Mouse (Mus musculus) megakaryocyte, embryonic 14.5 days (primary cell): ENCODE measurements around the gene Wnt4. TPM values are rescaled to one million over a fixed set of nuclear protein-coding genes. Genes with fewer than 3 reads are reported as not detected.

Experiments used
- H3K27me3 ChIP-seq: replicated peaks from 2 replicates; pipeline ENCODE3; 2012; ENCODE audit warnings: inconsistent platforms
- H3K36me3 ChIP-seq: replicated peaks from 2 replicates; pipeline ENCODE3; 2012; ENCODE audit warnings: low read length, inconsistent platforms, mixed read lengths
- H3K4me1 ChIP-seq: 2 replicates; pipeline ENCODE4 v1.6.1; 2012; ENCODE audit warnings: inconsistent platforms
- H3K4me3 ChIP-seq: replicated peaks from 2 replicates; pipeline ENCODE3; 2012; ENCODE audit warnings: moderate library complexity, mild to moderate bottlenecking, inconsistent platforms
- H3K9me3 ChIP-seq: 2 replicates; pipeline ENCODE4 v1.6.1; 2012; ENCODE audit warnings: inconsistent platforms
- FLI1 ChIP-seq: IDR thresholded peaks from 2 replicates; pipeline ENCODE4 v1.6.1; 2012; ENCODE audit warnings: low read length, inconsistent platforms, mixed read lengths
- GATA1 ChIP-seq: IDR thresholded peaks from 3 replicates; pipeline ENCODE4 v1.6.1; 2012; ENCODE audit warnings: mixed read lengths, low read length, inconsistent platforms, borderline replicate concordance
- polyA plus RNA-seq: library from polyadenylated mRNA; stranded (reverse); fragments of >175 nt; gene quantifications from 2 replicates; pipeline ENCODE4 v1.2.3, GENCODE M21; 2012; ENCODE audit warnings: low replicate concordance; ENCODE audit not compliant: insufficient read depth

The Wnt4 gene
- polyA plus RNA-seq, 1 experiment = not detected

GRCm38 (mm10) chr4:137254206-137254976, 22.9 kb upstream of the Wnt4 start:
- H3K9me3 ChIP-seq = peaks cover 55% of the 10 kb centered on the region
- TF ChIP-seq FLI1 = no peak
- no peak for TF ChIP-seq GATA1
- no peak overlapping the region for H3K4me3 ChIP-seq
- H3K36me3 ChIP-seq = no peaks in the 10 kb centered on the region
- H3K4me1 ChIP-seq = no peaks in the 10 kb centered on the region
- H3K27me3 ChIP-seq = peaks cover 62% of the 10 kb centered on the region

GRCm38 (mm10) chr4:137255568-137255967, 21.7 kb upstream of the Wnt4 start:
- peaks cover 61% of the 10 kb centered on the region for H3K9me3 ChIP-seq
- H3K36me3 ChIP-seq = no peaks in the 10 kb centered on the region
- H3K4me3 ChIP-seq = no peak overlapping the region
- no peak for TF ChIP-seq FLI1
- no peak for TF ChIP-seq GATA1
- H3K4me1 ChIP-seq = no peaks in the 10 kb centered on the region
- H3K27me3 ChIP-seq = peaks cover 58% of the 10 kb centered on the region

GRCm38 (mm10) chr4:137261826-137262225, 15.5 kb upstream of the Wnt4 start:
- Histone ChIP-seq H3K4me3 (no peak overlapping the region), H3K27me3 (peaks cover 63% of the 10 kb centered on the region), H3K36me3 (no peaks in the 10 kb centered on the region), H3K4me1 (no peaks in the 10 kb centered on the region; the same call in 1 of the 2 replicates), H3K9me3 (peaks cover 17% of the 10 kb centered on the region; the same call in 1 of the 2 replicates)
- no peak for TF ChIP-seq GATA1
- TF ChIP-seq FLI1 = no peak

GRCm38 (mm10) chr4:137264066-137264465, 13.2 kb upstream of the Wnt4 start:
- H3K4me3 ChIP-seq = no peak overlapping the region
- no peaks in the 10 kb centered on the region for H3K36me3 ChIP-seq
- TF ChIP-seq GATA1 = no peak
- TF ChIP-seq FLI1 = no peak
- H3K27me3 ChIP-seq = peaks cover 74% of the 10 kb centered on the region
- peaks cover 6% of the 10 kb centered on the region; the same call in 1 of the 2 replicates for H3K9me3 ChIP-seq
- no peaks in the 10 kb centered on the region; the same call in 1 of the 2 replicates for H3K4me1 ChIP-seq

- H3K36me3 ChIP-seq = no peaks in the 10 kb centered on the region
- 0 out of 2 replicates have a peak, but pooled peaks cover under 1% of the 10 kb centered on the region for H3K9me3 ChIP-seq
- TF ChIP-seq GATA1 (no peak), FLI1 (no peak)
- no peaks in the 10 kb centered on the region; the same call in 1 of the 2 replicates for H3K4me1 ChIP-seq
- H3K4me3 ChIP-seq = no peak overlapping the region
- peaks cover 77% of the 10 kb centered on the region for H3K27me3 ChIP-seq
Observed at GRCm38 (mm10) chr4:137265116-137265515, 12.2 kb upstream of the Wnt4 start.

GRCm38 (mm10) chr4:137268541-137268940, 8.7 kb upstream of the Wnt4 start:
- Histone ChIP-seq H3K9me3 (no peaks in the 10 kb centered on the region), H3K36me3 (no peaks in the 10 kb centered on the region), H3K4me1 (no peaks in the 10 kb centered on the region), H3K4me3 (no peak overlapping the region), H3K27me3 (peaks cover 74% of the 10 kb centered on the region)
- no peak for TF ChIP-seq GATA1
- no peak for TF ChIP-seq FLI1

- TF ChIP-seq GATA1 (no peak), FLI1 (no peak)
- H3K9me3 ChIP-seq = no peaks in the 10 kb centered on the region
- H3K27me3 ChIP-seq = peaks cover 79% of the 10 kb centered on the region
- H3K36me3 ChIP-seq = no peaks in the 10 kb centered on the region
- no peak overlapping the region for H3K4me3 ChIP-seq
- H3K4me1 ChIP-seq = no peaks in the 10 kb centered on the region
Observed at GRCm38 (mm10) chr4:137271856-137272255, 5.4 kb upstream of the Wnt4 start.

GRCm38 (mm10) chr4:137274304-137274703, 3.0 kb upstream of the Wnt4 start:
- Histone ChIP-seq H3K4me3 (no peak overlapping the region), H3K9me3 (no peaks in the 10 kb centered on the region), H3K36me3 (no peaks in the 10 kb centered on the region), H3K4me1 (no peaks in the 10 kb centered on the region), H3K27me3 (peaks cover 82% of the 10 kb centered on the region)
- no peak for TF ChIP-seq FLI1
- no peak for TF ChIP-seq GATA1

GRCm38 (mm10) chr4:137276443-137277165, 685 bp upstream of the Wnt4 start:
- Histone ChIP-seq H3K4me3 (no peak overlapping the region), H3K4me1 (no peaks in the 10 kb centered on the region), H3K9me3 (no peaks in the 10 kb centered on the region), H3K27me3 (peaks cover 87% of the 10 kb centered on the region), H3K36me3 (no peaks in the 10 kb centered on the region)
- no peak for TF ChIP-seq FLI1
- no peak for TF ChIP-seq GATA1
